Mouse (Mus musculus) induced T-regulatory cell, adult 2 months (primary cell): ENCODE data around the gene Vsig8.

Experiments used
- DNase-seq: peaks from one replicate; pipeline ENCODE4 v3.0.0-alpha.2; 2012; ENCODE audit warnings: low read depth

Vsig8 gene

DNA sequence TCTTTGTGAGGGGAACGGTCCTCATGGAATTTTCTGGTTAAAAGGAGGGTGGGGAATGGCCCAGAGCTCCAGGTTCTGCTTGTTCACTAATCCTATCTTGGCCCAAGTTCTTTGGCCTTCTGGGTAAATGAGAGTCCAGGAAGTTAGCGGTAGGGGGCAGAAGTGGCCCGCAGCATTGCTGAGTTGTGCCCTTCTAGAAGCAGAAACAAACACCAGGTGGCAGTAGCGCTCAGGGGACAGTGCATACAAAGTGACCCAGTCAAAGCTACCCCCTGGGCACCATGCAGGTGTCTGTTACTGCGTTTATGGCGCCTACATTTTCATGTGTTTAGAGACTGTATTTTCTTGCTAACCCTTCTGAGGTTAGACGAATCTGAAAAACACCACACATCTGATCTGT lies 27.0 kb upstream of the Vsig8 start:
- DNase-seq: peak; percentile 95

DNA sequence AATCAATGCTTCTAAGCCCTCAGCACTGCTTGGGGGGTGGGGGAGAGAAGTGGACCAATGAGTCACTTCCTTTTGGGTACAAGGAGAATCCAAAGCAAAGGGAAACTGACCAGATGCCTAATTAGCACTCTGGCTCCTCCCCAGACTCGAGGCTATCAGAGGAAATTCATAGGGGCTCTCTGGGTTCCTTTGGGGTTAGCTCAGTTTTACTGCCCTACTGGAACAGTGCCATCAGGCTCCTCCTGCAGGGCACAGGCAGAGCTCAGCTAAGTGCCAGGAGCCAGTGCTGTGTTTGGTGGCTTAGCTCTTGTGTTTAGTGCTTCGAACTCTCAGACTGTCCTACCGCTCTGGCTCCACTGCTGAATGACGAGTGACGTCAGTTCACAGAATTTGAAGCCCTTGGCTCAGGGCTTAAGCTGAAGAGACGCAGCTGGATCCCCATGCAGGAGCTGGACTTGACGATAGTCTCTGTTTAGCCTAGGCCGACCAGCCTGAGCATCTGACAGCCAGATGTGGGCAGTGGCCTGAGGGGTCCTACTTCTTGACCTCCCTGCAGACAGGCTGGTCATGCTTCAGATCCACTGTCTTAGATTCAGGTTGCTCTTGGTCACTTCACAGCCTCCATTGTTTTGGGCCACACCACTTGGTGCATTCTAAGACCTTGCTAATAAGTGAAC lies 25.1 kb upstream of the Vsig8 start:
- no peak for DNase-seq

DNA sequence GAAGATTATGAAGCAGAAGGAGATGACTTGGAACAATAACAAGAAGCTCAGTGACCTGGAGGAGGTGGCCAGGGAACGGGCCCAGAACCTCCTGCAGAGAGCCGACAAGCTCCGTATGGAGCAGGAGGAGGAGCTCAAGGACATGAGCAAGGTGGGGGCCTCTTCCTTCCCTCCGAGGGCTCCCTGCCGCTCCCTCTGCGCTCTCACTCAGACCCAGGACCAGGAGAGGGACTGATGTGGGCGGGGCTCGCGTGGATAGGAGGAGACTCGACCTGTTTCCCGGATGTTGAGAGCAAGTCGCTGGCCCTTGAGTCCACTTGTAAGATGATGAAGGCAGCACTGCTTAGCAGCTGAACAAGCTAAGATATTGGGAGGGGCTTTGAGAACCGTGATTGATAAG lies 23.2 kb upstream of the Vsig8 start:
- no peak for DNase-seq

DNA sequence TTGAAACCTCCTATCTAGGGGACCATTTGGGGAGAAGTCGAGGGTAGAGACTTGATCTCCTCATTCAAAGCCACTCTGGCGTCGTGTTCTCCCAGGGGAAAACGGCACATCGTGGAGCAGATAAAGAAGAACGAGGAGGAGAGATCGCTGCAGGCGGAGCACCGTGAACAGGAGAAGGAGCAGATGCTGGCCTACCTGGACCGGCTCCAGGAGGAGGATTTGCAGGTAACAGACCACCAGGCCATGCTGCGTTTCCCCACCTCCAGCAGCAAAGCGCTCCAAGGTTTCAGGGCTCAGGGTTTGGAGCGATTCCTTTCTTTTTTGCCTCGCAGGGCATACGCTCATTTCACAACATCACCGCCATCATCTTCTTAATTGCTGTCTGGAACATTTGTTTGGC lies 20.6 kb upstream of the Vsig8 start:
- DNase-seq: no peak

DNA sequence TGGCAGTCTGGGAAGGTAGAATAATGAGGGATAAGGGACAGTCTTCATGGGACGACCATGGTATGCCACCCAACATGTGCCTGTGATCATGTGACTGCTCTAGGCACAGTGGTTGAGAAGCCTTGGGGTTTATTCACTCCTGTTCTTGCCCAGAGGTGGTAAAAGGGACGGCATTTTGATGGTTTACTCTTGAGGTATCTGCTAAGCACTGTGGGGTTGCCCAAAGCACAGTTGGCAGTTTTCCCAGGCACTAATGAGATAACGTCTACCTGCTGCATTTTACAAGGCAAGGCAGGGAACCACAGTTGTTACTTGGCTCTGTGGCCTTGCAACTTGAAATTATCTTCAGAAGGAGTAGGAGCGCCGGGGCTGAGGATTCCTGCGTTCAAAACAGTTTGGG lies 15.9 kb upstream of the Vsig8 start:
- no peak for DNase-seq

DNA sequence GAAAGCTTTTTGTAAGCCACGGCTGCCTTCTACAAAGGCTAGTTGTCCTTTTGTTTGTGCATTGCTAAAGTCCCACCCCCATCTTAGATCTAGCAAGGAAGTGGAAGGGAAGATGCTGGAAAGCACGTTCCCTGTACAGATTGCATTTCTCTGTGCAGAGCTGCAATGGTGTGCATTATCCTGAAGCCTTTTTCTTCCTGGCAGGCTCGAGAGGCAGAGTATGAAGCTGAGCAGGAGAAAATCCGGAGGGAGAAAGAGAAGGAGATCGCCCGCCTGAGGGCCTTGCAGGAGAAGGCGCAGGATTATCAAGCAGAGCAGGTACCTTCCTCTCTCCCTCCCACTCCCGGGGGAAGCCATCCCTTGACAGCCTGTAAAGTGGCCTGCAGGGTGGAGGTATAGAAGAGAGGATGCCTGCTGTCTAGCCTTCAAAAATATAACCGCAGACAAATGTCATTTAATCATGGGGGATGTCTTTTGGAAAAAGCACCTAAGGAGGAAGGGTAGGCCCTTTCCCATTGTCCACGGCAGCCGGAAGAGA lies 15.4 kb upstream of the Vsig8 start:
- no peak for DNase-seq

DNA sequence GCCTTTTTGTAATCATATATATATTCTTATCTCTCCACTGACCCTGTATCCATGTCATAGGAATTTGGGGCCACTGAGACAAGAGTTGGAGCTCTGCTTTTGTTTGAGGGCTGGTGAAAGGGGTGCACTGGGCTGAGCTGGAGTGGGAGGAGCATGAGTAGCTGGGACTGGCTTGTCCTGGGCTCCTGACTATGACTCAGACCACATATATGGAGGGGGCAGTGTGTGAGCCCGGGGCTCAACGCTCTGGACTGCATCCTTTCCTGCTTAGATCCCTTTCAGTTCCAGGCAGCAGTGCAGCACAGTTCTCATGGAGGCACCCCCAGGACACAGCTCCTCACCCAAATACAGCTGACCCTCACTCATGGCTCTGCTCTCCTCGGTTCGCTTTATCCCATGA lies 9.7 kb upstream of the Vsig8 start:
- no peak for DNase-seq

DNA sequence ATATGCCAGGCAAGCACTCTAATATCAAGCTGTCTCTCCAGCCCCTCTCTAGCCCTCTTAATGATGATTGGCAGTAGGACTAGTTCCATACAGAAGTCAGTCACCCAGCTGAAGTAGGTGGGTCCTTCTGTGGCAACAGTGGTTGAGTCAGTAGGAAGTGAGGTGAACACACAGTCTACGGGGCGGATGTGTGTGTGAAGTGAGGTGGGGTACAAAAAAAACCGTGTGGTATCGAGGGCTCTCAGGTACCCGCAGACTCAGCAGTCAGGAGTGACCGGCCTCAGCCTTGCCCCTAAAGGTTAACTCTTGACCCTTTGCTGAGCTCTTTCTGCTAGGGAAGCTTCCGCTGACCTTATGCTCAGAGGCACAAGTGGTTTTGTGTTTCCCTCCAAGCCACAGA lies 7.2 kb upstream of the Vsig8 start:
- peak; percentile 81 for DNase-seq

DNA sequence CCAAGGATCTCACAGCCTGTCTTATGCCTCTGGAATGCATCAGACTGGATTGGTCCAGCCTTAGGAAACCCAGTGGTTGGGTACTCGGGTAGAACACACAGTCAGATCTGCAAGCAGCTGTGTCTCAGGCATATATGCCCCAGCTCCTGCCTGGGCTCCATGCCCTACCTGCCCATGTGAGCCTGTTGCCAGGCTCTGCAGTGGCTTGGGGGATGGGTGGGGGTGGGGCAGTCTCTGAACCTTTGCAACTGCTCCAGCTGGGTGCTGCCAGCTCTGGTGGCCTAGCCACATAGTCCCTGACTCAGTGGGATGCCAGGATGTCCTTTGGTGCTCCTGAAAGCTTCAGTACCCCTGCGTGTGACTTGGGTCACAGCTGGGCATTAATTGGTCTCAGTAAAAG lies 6.4 kb upstream of the Vsig8 start:
- peak; percentile 54 for DNase-seq

DNA sequence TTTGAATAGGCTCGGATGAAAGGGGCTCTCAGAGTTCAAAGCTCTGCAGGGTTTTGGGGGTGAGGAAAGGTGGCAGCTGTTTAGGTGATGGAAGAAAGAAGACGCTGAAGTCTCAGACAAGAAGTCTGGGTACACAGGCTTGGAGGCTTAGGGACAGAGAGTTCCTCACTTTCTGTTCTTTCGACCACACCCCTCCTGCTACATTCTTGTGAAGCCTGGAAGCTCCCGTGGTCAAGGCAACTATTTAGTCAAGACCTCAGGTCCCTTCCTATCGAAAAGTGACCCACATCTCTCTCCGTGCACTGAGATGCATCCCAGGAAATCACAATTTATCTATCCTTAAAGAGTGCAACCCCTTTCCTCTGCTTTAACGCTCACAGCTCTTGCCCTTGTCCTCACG lies 6.0 kb upstream of the Vsig8 start:
- DNase-seq: no peak

DNA sequence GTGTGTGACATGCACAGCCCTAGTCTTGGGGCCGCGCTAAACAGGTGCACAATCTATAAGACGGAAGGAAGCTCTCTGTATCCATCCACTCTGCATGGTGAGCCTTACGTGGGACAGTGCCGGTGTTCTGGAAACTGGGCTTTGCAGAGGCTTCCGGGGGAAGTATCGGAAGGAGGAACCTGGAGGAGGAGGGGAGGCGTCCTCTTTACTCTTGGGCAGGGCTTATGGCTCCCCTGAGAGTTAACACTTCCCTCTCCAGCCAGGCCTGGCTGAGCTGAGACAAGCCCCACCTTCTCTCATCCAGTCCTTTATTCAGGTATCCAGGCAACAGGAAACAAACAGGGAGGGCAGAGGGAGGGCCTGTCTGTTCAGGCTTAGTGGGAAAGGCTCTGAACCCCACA lies 5.2 kb upstream of the Vsig8 start:
- DNase-seq: peak; percentile 69

DNA sequence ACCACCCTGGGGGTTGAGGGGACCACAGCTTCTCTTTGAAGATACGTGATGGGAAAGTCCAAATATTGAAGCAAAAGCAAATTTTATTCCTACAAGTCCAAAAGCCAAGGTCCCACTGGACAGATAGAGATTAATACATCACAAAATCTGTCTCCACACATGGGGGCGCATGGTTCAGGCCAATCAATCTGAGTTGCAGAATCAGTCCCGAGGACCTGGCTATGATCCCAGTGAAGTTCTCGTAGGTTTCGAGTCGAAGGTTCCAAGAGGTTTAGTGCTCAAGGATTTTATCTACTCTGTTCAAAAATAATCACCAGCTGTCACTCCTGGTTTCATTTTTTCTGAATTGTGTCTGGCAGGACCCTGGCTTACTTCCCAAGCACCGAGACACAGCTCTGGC lies 4.7 kb upstream of the Vsig8 start:
- no peak for DNase-seq

DNA sequence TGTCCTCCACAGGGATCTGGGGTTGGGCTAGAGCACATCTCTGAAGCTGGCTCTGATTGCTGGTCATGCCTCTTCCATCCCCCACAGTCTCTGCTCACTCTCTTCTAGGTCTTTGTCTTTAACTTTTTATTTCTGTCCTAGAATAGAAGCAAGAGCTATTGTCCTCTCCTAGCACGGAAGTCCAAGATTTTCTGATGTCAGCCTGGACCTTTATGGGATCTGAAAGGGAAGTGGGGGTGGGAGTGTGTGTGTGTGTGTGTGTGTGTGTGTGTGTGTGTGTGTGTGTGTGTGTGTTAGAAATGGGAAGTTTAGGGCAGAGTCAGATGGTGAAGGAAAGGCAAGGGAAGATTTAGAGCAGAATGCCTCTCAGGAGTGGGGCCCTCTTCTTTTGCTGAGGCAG lies 3.1 kb upstream of the Vsig8 start:
- DNase-seq: no peak

DNA sequence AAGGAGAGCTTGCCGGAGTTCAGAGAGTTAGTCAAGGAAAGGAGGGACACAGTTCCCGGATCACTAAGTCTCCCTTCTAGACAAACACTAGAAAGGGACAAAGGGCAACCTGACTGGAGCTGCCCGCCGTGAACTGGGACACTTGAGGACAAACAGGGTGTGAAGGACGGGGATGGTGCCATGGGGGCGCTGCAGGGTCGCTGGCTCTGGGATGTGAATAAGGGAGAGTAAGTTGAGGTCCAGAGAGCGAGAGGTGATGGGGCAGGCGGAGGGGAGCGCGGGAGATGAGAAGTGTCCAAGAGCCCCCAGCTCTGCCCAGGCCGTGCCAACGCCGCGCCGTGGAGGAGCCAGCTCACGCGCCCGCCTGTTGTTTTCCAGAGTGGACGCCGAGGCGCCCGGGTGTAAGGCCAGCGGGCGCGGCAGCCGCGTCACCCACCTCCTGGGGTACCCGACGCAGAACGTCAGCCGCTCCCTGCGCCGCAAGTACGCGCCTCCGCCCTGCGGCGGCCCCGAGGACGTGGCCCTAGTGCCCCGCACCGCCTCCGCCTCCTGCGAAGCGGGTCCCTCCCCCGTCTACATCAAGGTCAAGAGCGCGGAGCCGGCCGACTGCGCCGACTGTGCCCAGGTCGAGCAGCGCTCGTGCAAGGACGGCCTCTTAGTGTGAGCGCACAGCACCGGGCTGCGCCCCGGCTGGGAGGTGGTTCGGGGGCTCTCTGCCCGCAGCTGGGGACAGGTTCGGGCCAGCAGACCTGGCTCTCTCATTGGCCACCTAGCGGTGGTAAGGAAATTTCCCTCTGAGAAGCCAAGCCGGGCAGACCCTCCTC lies 7.1 kb downstream of the Vsig8 start:
- DNase-seq: peak; percentile 75

DNA sequence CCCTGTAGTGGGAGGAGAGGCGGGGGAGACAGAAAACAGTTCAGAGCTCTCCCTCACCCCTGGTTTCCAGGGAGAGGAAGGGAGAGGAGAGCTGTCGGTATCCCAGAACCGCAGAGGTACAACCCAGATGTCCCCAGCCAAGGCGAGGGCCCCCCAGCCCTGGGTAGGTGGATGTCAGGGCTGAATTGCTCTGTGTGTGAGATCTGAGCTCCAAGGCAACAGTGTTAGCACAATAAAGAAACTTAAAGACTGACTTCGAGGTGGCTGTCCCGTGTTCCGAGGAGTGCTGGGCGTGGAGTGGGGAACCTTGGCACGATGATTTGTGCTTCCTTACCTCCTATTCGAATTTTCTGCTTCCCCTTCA lies 7.7 kb downstream of the Vsig8 start:
- DNase-seq: no peak

DNA sequence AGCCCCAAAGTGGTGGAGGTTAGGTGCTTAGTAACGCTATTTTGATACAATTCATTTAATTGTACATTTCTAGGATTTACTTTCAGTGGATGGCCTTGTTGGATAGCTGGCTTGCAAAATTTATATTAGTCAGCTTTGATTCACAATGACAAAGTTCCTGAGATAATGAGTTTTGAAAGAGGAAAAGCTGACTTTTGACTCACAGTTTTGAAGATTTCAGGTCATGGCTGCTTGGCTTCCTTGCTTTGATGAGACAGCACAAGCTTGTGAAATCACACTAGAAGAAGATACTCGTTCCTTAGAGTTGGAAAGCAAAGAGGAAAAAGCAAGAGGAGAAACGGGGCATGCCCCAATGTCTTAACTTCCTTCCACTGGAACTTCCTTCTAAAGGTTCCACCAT lies 10.4 kb downstream of the Vsig8 start:
- no peak for DNase-seq

DNA sequence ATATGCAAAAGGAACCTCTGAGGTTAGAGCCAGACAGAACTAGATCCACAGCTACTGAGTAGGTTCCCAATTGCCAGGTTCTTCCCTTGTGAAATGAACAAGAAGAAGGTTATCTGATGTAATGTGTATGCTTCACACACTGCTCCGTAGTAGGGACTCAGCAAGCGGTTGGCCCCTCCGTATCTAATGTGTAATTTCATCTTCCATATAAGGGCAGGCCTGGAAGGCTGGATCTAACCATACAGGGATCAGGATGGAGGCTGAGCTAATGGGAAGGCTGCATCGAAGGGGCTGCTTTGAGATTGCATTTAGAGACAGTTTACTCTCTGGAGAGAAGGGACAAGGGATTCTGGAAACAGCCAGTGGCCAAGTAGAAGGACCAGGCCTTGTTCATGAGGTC lies 12.0 kb downstream of the Vsig8 start:
- DNase-seq: no peak

DNA sequence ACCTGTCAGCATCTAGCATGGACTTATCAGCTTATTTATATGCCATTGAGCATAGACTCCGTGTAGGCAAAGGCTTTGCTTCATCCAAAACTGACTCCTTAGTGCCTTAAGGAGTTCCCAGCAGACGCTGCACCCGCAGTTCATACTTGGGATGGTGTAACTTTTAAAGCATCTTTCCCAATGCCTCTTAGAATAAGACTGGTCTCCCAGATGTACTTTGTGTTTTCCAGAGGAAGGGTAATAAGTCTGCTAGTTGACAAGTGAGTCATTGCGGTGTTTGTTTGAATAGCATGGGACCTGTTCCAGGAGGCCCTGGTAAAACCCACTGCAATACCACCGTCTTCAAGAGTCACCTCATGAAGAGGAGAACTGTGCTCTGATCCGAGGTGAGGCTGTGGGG lies 24.4 kb downstream of the Vsig8 start:
- DNase-seq: no peak

DNA sequence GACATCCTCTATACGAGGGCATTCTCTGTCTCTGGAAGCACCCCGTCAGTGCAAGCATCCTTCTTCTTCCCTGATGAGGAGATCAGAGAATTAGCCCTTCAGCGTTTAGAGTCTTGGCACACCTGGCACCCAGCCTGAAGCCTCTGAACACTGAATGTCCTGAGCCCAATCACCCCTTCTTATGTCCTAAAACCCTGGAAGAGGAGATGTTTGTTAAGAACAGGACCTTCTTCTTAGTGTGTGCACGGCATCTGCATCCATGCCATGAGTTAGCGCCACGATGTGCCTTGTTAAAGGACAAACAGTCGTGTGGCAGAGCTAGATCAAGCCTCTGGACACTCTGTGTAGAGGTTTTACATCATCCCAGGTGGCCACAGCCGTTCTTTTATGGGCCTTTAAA lies 26.7 kb downstream of the Vsig8 start:
- no peak for DNase-seq

DNA sequence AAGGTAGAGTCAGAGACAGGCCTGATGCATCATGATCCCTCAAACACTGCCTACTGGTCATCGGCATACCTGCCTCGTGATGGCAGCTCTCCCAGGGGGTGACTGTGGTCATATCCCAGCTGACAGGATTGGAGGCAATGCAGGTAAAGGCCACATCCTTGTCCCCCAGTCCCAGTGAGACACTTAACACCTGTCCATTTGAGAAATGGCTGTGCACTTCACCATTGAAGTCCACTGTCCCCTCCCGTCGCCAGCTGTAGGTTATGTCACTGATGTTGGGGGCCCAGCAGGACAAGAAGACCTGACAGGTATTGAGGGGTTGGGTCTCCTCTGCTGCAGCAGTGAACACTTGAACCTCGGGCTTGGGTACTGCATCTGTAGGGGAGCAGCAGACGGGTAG lies 28.5 kb downstream of the Vsig8 start:
- DNase-seq: no peak

DNA sequence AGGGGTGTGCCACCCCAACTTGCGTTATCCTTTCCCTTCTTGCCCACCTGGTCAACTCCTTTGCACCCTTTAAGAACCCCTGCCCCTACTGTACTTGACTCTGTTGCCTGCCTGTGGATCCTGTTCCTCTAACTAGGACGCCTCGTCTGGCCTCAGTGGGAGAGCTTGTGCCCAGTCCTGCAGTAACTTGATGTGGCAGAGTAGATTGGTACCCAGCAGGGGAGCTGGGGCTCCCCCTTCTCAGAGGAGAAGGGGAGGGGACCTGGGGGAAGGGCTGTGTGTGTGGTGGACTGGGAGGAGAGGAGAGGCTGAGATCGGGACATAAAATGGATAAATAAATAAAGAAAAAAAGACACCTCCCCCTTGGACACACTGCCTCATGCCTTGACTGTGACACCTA lies 29.3 kb downstream of the Vsig8 start:
- no peak for DNase-seq

DNA sequence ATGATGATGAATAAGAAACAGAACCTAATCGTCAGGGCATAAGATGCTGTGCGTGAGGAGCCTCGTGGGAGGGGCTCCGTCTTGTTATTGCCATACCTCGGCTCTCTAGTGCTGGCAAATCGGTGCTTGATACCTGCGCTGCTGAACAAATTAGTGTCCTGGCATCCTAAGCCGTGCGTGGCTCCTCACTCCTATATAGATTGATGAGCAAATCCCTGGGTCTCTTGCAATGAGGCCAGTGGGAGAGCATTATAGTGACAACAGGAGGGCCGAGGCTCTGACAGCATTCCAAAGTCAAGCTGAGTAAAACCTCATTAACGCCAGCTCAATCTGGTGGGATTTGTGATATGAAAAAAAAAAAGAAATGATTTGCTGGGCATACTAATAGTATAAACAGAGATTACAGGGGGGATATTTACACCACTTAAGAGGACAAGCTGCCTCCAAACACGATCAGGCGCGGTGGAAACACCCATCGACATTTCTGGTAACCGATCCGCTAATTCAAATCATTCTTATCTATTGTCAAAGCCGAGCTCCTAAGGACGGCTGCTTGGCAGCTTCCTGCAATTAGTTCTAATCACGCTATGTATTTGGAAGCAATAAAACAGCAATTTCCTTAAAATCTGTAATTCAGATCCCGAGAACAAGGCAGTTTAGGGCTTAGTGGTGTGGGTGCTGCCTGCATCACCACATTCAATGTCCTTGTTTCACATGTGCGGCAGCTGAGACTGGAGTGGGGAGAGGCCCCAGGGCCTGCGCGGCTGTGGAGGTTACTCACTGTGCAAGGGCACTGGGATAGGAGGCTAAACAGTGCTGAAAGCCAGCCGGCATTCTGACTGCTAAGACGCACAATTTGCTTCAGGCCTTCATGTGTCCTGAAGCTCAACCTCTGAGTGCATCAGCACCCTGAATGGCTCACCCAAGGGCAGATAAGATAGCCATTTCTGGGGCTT lies 30.2 kb downstream of the Vsig8 start:
- no peak for DNase-seq

DNA sequence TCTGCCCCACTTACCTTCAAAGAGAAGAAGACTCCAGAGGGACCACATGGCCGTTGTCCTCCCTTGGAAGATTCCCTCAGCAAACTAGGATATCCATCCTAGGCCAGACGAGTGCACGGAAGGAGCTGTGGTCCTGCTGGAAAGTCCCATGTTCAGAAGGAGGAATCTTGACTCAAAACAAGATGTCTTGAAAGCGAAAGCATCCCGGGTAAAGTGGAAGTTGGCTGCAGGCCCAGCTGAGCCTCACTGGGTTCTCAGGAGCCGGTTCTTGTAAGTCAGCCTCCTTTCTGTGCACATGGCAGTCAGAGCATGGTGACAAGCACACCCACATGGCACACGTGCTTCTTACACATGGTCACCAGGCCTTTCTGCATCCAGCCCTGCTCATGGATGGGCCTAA lies 34.6 kb downstream of the Vsig8 start, which contains the start of gene Slamf8:
Gene Slamf8, minus strand, starts transcription at position 184 of the 400 bp plus-strand sequence.
- DNase-seq: peak; percentile 18
